Mouse (Mus musculus) ES-Bruce4 (cell line): Measurements from ENCODE around the gene Nudt5.

Experiments used
- CTCF ChIP-seq: IDR thresholded peaks from one replicate; pipeline ENCODE4 v1.8.1; 2011; ENCODE audit warnings: low read depth, low read length
- POLR2A ChIP-seq: IDR thresholded peaks from one replicate; pipeline ENCODE4 v1.8.1; 2011; ENCODE audit warnings: low read length; ENCODE audit not compliant: insufficient read depth

DNA sequence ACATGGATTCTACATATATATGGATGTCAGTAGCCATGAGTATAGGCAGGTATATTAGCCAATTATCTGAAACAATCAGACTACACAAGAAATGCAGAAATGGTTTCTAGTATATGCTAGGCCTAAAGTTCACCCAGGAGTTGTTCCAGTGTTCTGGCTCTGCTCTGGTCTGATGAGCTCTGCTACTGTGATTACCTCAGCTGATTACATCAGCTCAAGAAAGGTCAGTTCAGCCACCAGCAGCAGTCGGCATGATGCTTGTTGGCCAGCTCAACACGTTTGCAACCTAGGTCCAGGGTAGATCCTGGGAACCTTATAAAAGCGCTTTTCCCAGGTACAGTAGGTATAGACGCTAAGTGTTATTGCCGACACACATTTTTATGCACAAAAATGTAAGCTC lies 24.9 kb downstream of the Nudt5 start:
- TF ChIP-seq CTCF = no peak
- TF ChIP-seq POLR2A = no peak
